Mouse (Mus musculus): ENCODE measurements around the gene Rnf144b.
A peak's percentile ranks its signal among the peaks of the same experiment; 100 is the strongest.

The Rnf144b gene

DNA sequence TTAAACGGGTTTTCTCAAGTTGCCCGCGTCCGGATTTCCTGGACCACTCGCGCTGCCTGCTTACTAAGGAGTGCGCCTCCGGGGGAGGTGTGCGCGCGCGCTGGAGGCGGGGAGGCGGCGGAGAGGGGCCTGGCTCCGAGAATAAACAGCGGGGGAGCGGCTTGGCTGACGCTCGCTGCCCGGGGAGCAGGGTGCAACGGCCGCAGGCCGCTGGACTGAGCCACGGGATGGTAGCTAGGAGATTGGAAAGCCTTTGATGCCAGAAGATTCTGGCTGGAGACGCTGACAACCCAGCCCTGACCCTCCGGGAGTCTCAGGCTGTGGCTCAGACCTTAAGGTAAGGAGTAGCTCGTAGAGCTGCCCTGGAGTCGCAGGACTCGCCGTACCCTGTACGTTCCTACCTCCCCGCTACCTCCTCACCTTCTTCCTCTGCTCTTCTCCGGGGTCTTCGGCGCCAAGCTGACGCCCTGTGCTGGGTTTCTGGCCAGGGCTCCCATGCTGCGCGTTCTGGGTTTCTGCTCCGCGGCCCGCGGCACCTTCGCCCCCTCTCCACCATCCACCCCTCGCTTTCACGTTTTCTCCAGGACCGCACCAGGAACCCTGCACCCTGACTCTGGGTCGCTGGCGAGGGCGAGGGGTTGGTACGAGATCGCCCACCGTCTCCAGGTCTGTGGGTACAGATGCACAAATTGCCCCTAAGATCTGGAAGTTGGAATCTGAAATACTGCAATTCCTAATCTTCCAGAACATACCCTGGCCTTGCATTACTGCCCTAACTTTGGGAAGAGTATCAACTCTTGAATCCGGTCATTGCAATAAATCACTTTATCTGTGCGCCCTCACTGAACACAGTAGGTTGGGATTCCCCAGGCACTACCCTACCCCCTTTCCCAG lies at the start of gene Rnf144b:
Rnf144b (plus strand) TSS at position 120 of the 894 bp plus-strand sequence.
- no peak for DNase-seq (ENCODE audit: low spot score)

- no peak for DNase-seq (ENCODE audit: low spot score)
Measured at GRCm38 (mm10) chr13:47076156-47076555, 46.3 kb upstream of the Rnf144b start.

DNA sequence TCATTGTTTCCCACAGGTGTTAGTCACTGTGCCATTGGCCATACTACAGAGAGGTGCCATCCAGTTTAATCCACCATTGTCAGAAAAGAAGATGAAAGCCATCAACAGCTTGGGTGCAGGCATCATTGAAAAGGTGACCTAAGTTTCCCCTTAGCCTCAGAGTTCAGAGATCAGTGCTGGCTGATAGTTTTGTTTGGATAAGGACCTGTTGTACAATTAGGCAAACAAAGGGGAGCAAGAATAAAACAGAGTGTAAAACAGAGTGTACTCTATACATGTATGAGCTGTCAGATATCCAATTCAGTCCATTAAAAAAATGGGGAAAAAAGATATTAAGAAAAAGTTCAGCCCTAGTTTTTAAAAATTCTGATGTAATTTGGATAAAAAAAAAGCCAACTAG lies 45.1 kb upstream of the Rnf144b start:
- no peak for DNase-seq (ENCODE audit: low spot score)

DNA sequence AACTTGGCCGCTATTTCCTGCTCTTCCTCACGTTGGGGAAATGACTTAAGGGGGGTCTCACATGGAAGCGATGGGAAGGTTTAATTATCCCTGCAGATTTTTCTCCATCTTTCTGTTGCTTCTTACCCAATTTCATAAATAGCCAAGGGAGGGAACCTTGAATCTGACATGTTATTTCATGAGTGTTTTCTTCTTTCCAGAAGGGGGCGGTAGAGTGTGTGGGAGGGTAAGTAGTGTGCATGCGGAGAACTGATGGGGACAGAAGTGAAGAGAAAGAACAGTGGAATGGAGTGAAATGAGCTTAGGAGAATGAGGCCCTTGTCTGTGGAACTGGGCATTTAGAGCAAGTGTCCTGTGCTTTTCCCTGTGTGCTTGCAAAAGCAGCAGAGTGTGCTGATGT lies 43.7 kb upstream of the Rnf144b start:
- peak; percentile 11 for DNase-seq (ENCODE audit: low spot score)

- DNase-seq (ENCODE audit: low spot score), result no peak
Measured at GRCm38 (mm10) chr13:47080905-47081505, 41.5 kb upstream of the Rnf144b start.

DNA sequence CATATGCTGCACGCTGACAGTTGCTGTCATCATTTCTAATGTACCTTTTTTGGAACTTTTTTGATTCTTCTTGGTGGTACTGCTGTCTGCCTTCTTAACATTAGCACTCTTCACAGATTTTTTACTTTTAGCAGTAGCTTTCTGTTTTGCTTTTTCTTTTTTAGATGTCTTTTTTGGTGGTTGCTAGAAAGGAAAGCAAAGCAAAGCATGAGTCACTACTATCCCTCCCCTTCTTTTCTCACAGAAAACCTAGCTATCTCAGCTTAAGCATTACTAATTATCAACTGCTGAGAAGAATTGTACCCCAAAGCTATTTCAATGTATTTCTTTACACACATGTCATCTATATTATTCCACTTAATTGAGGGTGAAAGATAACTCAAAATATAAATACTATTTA lies 34.0 kb upstream of the Rnf144b start:
- no peak for DNase-seq (ENCODE audit: low spot score)

- DNase-seq (ENCODE audit: low spot score), result no peak
Measured at GRCm38 (mm10) chr13:47089271-47089670, 33.2 kb upstream of the Rnf144b start.

DNA sequence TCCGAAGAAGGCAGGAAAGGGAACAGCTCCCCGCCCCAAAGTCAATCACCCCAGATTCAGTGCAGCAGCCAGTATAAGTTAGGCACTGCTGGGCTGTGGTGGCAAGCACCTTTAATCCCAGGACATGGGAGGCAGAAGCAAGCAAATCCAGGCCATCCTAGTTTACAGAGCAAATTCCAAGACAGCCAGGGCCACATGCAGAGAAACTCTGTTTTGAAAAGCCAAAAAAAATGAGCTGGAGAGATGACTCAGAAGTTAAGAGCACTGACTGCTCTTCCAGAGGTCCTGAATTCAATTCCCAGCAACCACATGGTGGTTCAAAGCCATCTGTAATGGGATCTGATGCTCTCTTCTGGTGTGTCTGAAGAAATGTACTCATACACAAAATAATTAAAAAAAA lies 28.7 kb upstream of the Rnf144b start:
- DNase-seq (ENCODE audit: low spot score), result no peak

- DNase-seq (ENCODE audit: low spot score), result peak; percentile 10
Measured at GRCm38 (mm10) chr13:47096591-47096990, 25.9 kb upstream of the Rnf144b start.

- DNase-seq (ENCODE audit: low spot score), result no peak
Measured at GRCm38 (mm10) chr13:47099265-47099664, 23.2 kb upstream of the Rnf144b start.

DNA sequence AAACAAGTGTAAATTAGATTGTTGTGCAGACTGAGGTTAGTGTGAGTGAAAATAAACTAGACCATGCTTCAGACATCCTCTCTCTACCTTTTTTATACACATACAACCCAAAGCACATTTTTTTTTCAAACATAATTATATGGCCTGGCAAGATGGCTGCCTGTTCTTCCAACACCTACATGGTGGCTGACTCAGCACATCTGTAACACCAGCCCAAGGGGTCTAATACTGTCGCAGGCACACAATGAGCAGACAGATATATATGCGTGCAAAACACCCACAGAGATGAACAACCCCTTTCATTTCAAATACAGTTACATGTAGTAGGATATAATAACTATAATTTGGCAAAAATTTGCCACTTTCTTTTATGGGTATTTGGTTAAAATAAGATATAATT lies 21.9 kb upstream of the Rnf144b start:
- DNase-seq (ENCODE audit: low spot score), result no peak

GRCm38 (mm10) chr13:47104146-47104545 lies 18.3 kb upstream of the Rnf144b start:
- no peak for DNase-seq (ENCODE audit: low spot score)

GRCm38 (mm10) chr13:47104856-47105541 lies 17.5 kb upstream of the Rnf144b start:
- DNase-seq (ENCODE audit: low spot score), result peak; percentile 74

- peak; percentile 79 for DNase-seq (ENCODE audit: low spot score)
Measured at GRCm38 (mm10) chr13:47105711-47106579, 16.5 kb upstream of the Rnf144b start, which contains the start of gene Dek. Dek (minus strand) TSS chr13:47106201.

GRCm38 (mm10) chr13:47106580-47106888 lies 15.9 kb upstream of the Rnf144b start:
- DNase-seq (ENCODE audit: low spot score), result no peak

DNA sequence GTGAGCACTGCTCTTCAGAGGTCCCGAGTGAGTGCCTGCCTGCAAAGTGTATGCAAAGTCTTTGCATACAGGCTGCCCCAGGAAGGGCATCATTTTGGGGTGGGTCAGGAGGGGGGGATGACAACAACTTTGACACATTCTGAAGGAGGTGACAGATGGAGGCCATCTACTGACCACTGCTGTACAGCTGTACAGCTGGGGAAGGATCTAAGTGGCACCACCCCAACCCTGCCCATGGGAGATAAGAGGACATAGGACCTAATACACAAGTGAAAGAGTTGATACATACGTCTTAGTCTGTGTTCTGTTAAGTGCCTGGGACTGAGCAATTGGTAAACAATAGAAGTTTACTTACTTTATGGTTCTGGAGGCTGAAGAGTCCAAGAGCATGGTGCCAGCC lies 13.2 kb upstream of the Rnf144b start:
- DNase-seq (ENCODE audit: low spot score), result no peak

- no peak for DNase-seq (ENCODE audit: low spot score)
Measured at GRCm38 (mm10) chr13:47111185-47111584, 11.3 kb upstream of the Rnf144b start.

DNA sequence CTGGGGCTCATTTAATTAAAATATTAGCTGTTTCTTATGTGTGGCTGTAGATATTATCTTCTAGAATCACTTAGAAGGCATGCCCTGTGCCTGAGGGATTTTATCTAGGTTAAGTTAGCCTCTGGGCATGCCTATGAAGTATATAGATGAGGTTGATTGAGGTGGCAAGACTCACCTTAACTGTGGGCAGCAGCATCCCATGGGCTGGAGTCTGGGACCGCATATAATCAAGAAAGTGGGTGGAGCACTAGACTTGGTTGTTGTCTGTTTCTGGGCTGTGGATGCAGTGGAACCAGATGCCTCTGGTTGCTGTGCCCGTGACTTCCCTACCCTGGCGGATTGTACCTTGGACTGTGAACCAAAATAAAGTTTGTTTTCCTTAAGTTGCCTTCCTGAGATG lies 10.4 kb upstream of the Rnf144b start:
- DNase-seq (ENCODE audit: low spot score), result no peak

- no peak for DNase-seq (ENCODE audit: low spot score)
Measured at GRCm38 (mm10) chr13:47112924-47113323, 9.5 kb upstream of the Rnf144b start.

GRCm38 (mm10) chr13:47116000-47116399 lies 6.5 kb upstream of the Rnf144b start:
- DNase-seq (ENCODE audit: low spot score), result no peak

DNA sequence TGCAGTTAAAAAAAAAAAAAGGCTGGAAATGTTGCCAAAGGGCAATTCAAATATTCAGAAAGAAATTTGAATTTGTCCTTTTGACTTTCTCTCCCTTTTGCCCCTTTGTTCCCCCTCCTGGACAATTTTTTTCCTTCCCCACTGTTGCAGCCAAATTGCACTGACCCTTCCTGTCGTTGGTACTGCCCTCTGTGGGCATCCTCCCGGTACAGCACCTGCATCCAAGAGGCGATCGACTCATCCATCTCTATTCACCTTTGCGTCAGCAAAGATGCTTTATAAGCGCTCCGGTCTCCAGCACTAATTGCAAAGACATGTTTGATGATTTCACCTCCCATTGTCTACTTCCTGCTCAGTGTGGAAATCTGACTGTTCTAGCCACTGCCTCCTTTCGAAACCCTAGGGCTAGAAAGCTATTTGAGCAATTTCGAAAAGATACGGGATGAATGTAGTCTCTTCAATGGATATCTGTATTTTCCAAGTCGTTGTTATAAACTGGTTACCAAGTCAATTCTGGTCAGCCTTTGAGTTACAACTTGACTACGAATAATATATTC lies 1.0 kb upstream of the Rnf144b start:
- no peak for DNase-seq (ENCODE audit: low spot score)

DNA sequence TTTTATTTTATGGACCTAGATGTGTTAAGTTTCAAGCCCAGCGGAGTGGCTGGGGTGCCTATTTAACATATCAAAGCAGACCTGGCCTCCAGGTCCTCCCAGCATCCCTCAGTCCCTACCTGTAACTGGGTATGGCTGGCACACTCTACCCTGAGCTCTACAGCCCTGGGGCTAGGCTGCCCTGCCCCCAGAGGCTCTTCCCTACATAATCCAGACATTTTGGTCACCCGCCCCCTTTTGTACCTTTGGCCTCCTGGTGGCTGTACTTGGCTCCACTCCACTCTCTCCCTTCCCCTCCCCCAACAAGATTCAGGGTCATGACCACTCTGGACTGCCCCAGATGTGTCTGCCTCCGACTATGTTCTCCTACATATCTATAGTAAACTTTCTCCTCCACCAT lies 2.0 kb downstream of the Rnf144b start:
- DNase-seq (ENCODE audit: low spot score), result no peak
